Mouse (Mus musculus) C2C12 (cell line): ENCODE measurements around the gene Tmem106c.

Experiments
- CTCF ChIP-seq: IDR thresholded peaks from one replicate; pipeline ENCODE4 v1.5.1; 2011; ENCODE audit not compliant: control insufficient read depth, insufficient read depth, insufficient read length
- FOSL1 ChIP-seq: IDR thresholded peaks from one replicate; pipeline ENCODE4 v1.8.0; 2011; ENCODE audit warnings: mild to moderate bottlenecking, low read length; ENCODE audit not compliant: poor library complexity, insufficient read depth, severe bottlenecking
- MYOD1 ChIP-seq: IDR thresholded peaks from one replicate; pipeline ENCODE4 v1.6.1; 2011; ENCODE audit warnings: low read depth; ENCODE audit not compliant: control insufficient read depth, insufficient read length
- MYOG ChIP-seq: IDR thresholded peaks from one replicate; pipeline ENCODE4 v1.6.1; 2011; ENCODE audit not compliant: control insufficient read depth, insufficient read length; ENCODE audit errors: extremely low read depth

DNA sequence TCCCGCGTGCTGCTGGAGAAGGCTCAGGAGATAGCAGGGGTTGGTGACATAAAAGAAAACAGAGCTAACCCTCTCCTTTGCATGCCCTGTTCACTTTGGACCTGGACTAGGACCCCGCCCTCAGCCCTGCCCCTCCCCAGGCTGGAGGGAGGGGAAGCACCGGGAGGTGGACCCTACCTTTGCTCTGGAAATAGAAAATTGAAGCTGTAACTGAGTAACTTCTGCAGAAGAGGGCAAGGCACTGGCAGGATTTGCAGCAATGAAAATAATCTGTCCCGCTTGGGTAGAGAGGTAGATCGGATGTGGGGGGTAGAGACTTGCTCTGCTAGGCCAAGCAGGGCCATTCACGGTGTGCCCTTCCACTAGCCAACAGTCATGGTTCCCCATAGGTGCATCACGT, 20.6 kb upstream of the Tmem106c start:
- no peak for TF ChIP-seq CTCF
- TF ChIP-seq FOSL1 = no peak
- TF ChIP-seq MYOD1 = no peak
- no peak for TF ChIP-seq MYOG
